Mouse (Mus musculus) megakaryocyte, embryonic 14.5 days (primary cell): ENCODE results near the gene Ssx2ip.

Experiments
- FLI1 ChIP-seq: IDR thresholded peaks from 2 replicates; pipeline ENCODE4 v1.6.1; 2012; ENCODE audit warnings: low read length, inconsistent platforms, mixed read lengths
- GATA1 ChIP-seq: IDR thresholded peaks from 3 replicates; pipeline ENCODE4 v1.6.1; 2012; ENCODE audit warnings: mixed read lengths, low read length, inconsistent platforms, borderline replicate concordance

GRCm38 (mm10) chr3:146450371-146450841 is 46.0 kb downstream of the Ssx2ip start:
- TF ChIP-seq GATA1 (no peak), FLI1 (no peak)
